Mouse (Mus musculus): ENCODE data around the gene Aco1.

DNA sequence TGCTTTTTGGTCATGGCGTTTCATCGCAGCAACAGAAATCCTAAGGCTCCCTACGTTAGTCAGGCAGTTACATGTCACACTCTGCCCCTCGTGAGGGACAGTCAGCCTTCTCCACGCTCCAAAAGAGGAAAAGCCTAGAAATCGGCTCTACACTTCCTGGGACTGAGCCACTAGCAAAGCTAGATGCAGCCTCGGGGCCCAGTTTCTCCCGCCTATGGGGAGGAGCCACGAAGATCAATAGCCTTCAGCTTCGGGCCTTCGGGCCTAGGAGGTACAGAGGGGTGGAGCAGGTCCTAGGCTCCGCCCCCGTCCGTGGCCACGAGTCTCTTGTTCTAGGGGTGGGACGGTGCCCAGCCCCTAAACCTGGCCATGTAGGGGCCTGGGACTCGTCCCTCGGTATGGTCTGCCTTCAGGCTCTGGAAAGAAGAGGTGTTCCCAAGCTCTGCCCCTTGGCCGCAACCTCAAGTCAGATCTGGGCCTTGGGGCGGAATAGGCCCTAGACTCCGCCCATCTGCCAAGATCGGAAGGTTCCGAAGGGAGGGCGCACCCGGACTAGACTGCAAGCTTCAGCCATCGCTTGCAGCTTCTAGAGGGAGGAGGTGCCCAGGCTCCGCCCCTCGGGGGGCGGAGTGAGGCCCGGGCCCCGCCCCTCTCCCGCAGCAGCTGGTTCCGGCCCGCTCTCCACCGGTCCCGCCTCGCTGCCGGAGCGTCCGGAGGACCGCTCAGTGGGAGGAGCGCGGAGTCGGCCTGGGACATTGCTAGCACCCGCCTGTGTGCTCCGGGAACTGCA lies at the start of gene Aco1:
- TF ChIP-seq POLR2A (IDR thresholded peaks at IDR 0.05; ENCODE audit: insufficient read length, low read depth) (peak; percentile 87), MAX (IDR thresholded peaks at IDR 0.05; ENCODE audit: low read depth) (no peak), CEBPB (IDR thresholded peaks at IDR 0.05; ENCODE audit: insufficient read depth, poor library complexity, severe bottlenecking) (no peak), E2F4 (IDR thresholded peaks at IDR 0.05; ENCODE audit: insufficient read depth) (no peak), TCF12 (IDR thresholded peaks at IDR 0.05; ENCODE audit: insufficient read depth, poor library complexity, severe bottlenecking) (no peak), USF1 (IDR thresholded peaks at IDR 0.05; ENCODE audit: low read depth) (no peak), MYOG (IDR thresholded peaks at IDR 0.05; ENCODE audit: control insufficient read depth in 1 of 3, insufficient read depth in 1 of 3, insufficient read length in 2 of 3, low read depth in 2 of 3) (peak in 2 of 3 experiments; percentile 45 to 75), POLR2AphosphoS2 (IDR thresholded peaks at IDR 0.05; ENCODE audit: insufficient read length, low read depth) (peak; percentile 89), SRF (IDR thresholded peaks at IDR 0.05; ENCODE audit: control insufficient read depth, insufficient read length, low read depth) (peak; percentile 68)
